ENCODE assay signal across 13 mouse cellular contexts in the genomic region with DNA sequence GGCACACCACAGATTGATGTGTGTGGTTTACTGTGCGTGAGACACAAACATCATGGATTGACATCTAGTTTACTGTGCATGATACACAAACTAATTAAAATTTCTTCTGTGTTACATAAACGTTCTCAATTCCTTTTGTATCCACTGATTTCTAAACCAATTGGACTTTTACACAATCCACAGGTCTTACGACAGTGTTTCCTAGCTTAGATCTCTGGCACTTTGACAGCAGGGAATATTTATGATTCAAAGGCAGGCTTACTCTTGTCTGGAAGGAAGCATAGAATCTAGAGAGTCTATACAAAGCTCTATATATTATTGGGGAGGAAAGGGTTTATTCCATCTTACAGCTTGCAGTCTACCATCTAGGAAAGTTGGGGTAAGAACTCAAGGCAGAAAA.
"Had no signal": no experiment of that assay in that cellular context is flagged by ENCODE, and none has a peak within 500 bp of the region (broad histone marks: within the 10 kb centered on the region; RNA-seq: fewer than 3 reads in every experiment).

No protein-coding gene starts in this region.

- DNase-seq: gastrocnemius, adult 2 months; gastrocnemius, postnatal 10 days; gastrocnemius, postnatal 25 days; heart, adult 2 months; heart, postnatal 14 days; heart, postnatal 36 days; kidney, adult 11 months; kidney, adult 2 months; kidney, adult 9 months; kidney, postnatal 14 days; kidney, postnatal 36 days; liver; liver, embryonic 13.5 days had no signal
